Mouse (Mus musculus) MEL (cell line): Measurements from ENCODE around the gene Brd7. TPM values are rescaled to one million over a fixed set of nuclear protein-coding genes. Genes with fewer than 3 reads are reported as not detected.

ENCODE experiments used
- DNase-seq: peaks from one replicate; pipeline ENCODE4 v3.0.0; 2011; ENCODE audit warnings: low read depth, low spot score
- H3K27ac ChIP-seq: 2 replicates; pipeline ENCODE4 v1.5.1; 2012; ENCODE audit warnings: low read depth, mild to moderate bottlenecking, control low read depth, low read length, moderate library complexity; ENCODE audit not compliant: control insufficient read depth
- H3K27me3 ChIP-seq, 2 experiments: fragments of 150-350 bp in 1 of 2; sonication (generic) in 1 of 2; 2 replicates each; pipeline ENCODE4 v1.6.1; 2012; ENCODE audit warnings: low read length in 2 of 2, mild to moderate bottlenecking in 2 of 2, improper control_type of control experiment in 1 of 2, moderate library complexity in 1 of 2; ENCODE audit not compliant: insufficient read depth in 2 of 2, control insufficient read depth in 1 of 2
- H3K36me3 ChIP-seq, 2 experiments: 2 replicates each; pipeline ENCODE4 v1.6.1; 2012 to 2014; ENCODE audit warnings: low read length in 2 of 2, improper control_type of control experiment in 1 of 2, inconsistent platforms in 1 of 2, mild to moderate bottlenecking in 1 of 2; ENCODE audit not compliant: insufficient read depth in 2 of 2, control insufficient read depth in 1 of 2
- H3K4me1 ChIP-seq, 2 experiments: fragments of 150-350 bp in 1 of 2; sonication (generic) in 1 of 2; 2 replicates each; pipeline ENCODE4 v1.6.1; 2012; ENCODE audit warnings: low read length in 2 of 2, improper control_type of control experiment in 1 of 2, mild to moderate bottlenecking in 1 of 2; ENCODE audit not compliant: insufficient read depth in 2 of 2, control insufficient read depth in 1 of 2
- H3K4me3 ChIP-seq, 2 experiments: fragments of 150-350 bp in 1 of 2; sonication (generic) in 1 of 2; 2 replicates each; pipeline ENCODE4 v1.5.1; 2012; ENCODE audit warnings: low read depth in 2 of 2, low read length in 2 of 2, mild to moderate bottlenecking in 2 of 2, moderate library complexity in 2 of 2, control low read depth in 1 of 2, improper control_type of control experiment in 1 of 2; ENCODE audit not compliant: control insufficient read depth in 1 of 2, insufficient read depth in 1 of 2
- H3K79me2 ChIP-seq: 2 replicates; pipeline ENCODE4 v1.6.1; 2012; ENCODE audit warnings: mild to moderate bottlenecking, low read length, moderate library complexity; ENCODE audit not compliant: control insufficient read depth, poor library complexity, insufficient read depth
- H3K9ac ChIP-seq: 2 replicates; pipeline ENCODE4 v1.6.1; 2012; ENCODE audit warnings: low read depth, mild to moderate bottlenecking, control low read depth, low read length, moderate library complexity; ENCODE audit not compliant: control insufficient read depth, poor library complexity, severe bottlenecking
- H3K9me3 ChIP-seq: fragments of 150-350 bp; sonication (generic); replicated peaks from 2 replicates; pipeline ENCODE4 v1.6.1; 2012; ENCODE audit warnings: mild to moderate bottlenecking, low read length, improper control_type of control experiment, moderate library complexity; ENCODE audit not compliant: insufficient read depth
- BHLHE40 ChIP-seq: IDR thresholded peaks from 2 replicates; pipeline ENCODE4 v1.6.1; 2012; ENCODE audit warnings: low read depth, mild to moderate bottlenecking, inconsistent platforms, low read length, improper control_type of control experiment, borderline replicate concordance
- CHD1 ChIP-seq: IDR thresholded peaks from 2 replicates; pipeline ENCODE4 v1.6.1; 2012; ENCODE audit warnings: low read depth, mild to moderate bottlenecking, inconsistent platforms, low read length, improper control_type of control experiment
- CTCF ChIP-seq, 3 experiments: IDR thresholded peaks in 2 of 3; conservative IDR thresholded peaks in 1 of 3; 2 replicates each; pipeline ENCODE4 v1.5.1; 2011 to 2012; ENCODE audit warnings: low read length in 3 of 3, low read depth in 2 of 3, mild to moderate bottlenecking in 2 of 3, improper control_type of control experiment in 1 of 3, inconsistent platforms in 1 of 3, mixed read lengths in 1 of 3, moderate library complexity in 1 of 3; ENCODE audit not compliant: control insufficient read depth in 1 of 3, insufficient read depth in 1 of 3, poor library complexity in 1 of 3, severe bottlenecking in 1 of 3
- ELF1 ChIP-seq: IDR thresholded peaks from 2 replicates; pipeline ENCODE4 v1.6.1; 2014; ENCODE audit warnings: low read depth, mild to moderate bottlenecking, inconsistent platforms, low read length, improper control_type of control experiment, moderate library complexity
- EP300 ChIP-seq, 2 experiments: IDR thresholded peaks; 2 replicates each; pipeline ENCODE4 v1.6.1; 2011; ENCODE audit warnings: improper control_type of control experiment in 2 of 2, low read length in 2 of 2, low read depth in 1 of 2, mild to moderate bottlenecking in 1 of 2
- ETS1 ChIP-seq: IDR thresholded peaks from 2 replicates; pipeline ENCODE4 v1.6.1; 2012; ENCODE audit warnings: low read depth, mild to moderate bottlenecking, inconsistent platforms, low read length, improper control_type of control experiment, moderate library complexity
- GABPA ChIP-seq: IDR thresholded peaks from 2 replicates; pipeline ENCODE4 v1.6.1; 2012; ENCODE audit warnings: low read depth, mild to moderate bottlenecking, inconsistent platforms, low read length, improper control_type of control experiment, moderate library complexity
- GATA1 ChIP-seq: IDR thresholded peaks from 2 replicates; pipeline ENCODE4 v1.6.1; 2011; ENCODE audit warnings: low read depth, low read length, improper control_type of control experiment
- JUND ChIP-seq: IDR thresholded peaks from 2 replicates; pipeline ENCODE4 v1.6.1; 2011; ENCODE audit warnings: low read depth, mild to moderate bottlenecking, improper control_type of control experiment, low read length
- MAX ChIP-seq: IDR thresholded peaks from 2 replicates; pipeline ENCODE4 v1.6.1; 2011; ENCODE audit warnings: low read length, improper control_type of control experiment
- MAZ ChIP-seq: IDR thresholded peaks from 2 replicates; pipeline ENCODE4 v1.6.1; 2012; ENCODE audit warnings: low read depth, mild to moderate bottlenecking, inconsistent platforms, low read length, improper control_type of control experiment
- MYC ChIP-seq: IDR thresholded peaks from 2 replicates; pipeline ENCODE4 v1.6.1; 2011; ENCODE audit warnings: low read depth, mild to moderate bottlenecking, low read length, improper control_type of control experiment, moderate library complexity
- NELFE ChIP-seq: IDR thresholded peaks from 2 replicates; pipeline ENCODE4 v1.6.1; 2011; ENCODE audit warnings: low read depth, low read length, improper control_type of control experiment
- NRF1 ChIP-seq: IDR thresholded peaks from 2 replicates; pipeline ENCODE4 v1.6.1; 2014; ENCODE audit warnings: low read depth, mild to moderate bottlenecking, inconsistent platforms, low read length, improper control_type of control experiment, moderate library complexity; ENCODE audit not compliant: poor library complexity, insufficient read depth, severe bottlenecking
- POLR2AphosphoS2 ChIP-seq: IDR thresholded peaks from 2 replicates; pipeline ENCODE4 v1.6.1; 2011; ENCODE audit warnings: low read length, improper control_type of control experiment
- RAD21 ChIP-seq: IDR thresholded peaks from 2 replicates; pipeline ENCODE4 v1.6.1; 2011; ENCODE audit warnings: mild to moderate bottlenecking, low read depth, low read length, improper control_type of control experiment
- RCOR1 ChIP-seq: IDR thresholded peaks from 2 replicates; pipeline ENCODE4 v1.6.1; 2012; ENCODE audit warnings: low read depth, mild to moderate bottlenecking, inconsistent platforms, low read length, improper control_type of control experiment
- SMC3 ChIP-seq: IDR thresholded peaks from 2 replicates; pipeline ENCODE4 v1.6.1; 2011; ENCODE audit warnings: low read depth, low read length, improper control_type of control experiment
- TAL1 ChIP-seq: IDR thresholded peaks from 2 replicates; pipeline ENCODE4 v1.6.1; 2012; ENCODE audit warnings: mild to moderate bottlenecking, inconsistent platforms, low read length, moderate library complexity, mixed read lengths
- TBP ChIP-seq: IDR thresholded peaks from 2 replicates; pipeline ENCODE4 v1.8.0; 2011; ENCODE audit warnings: low read depth, low read length, improper control_type of control experiment
- TCF12 ChIP-seq: IDR thresholded peaks from 2 replicates; pipeline ENCODE4 v1.6.1; 2014; ENCODE audit warnings: low read depth, mild to moderate bottlenecking, inconsistent platforms, low read length, improper control_type of control experiment, moderate library complexity
- UBTF ChIP-seq: IDR thresholded peaks from 2 replicates; pipeline ENCODE4 v1.6.1; 2012; ENCODE audit warnings: low read depth, mild to moderate bottlenecking, inconsistent platforms, low read length, improper control_type of control experiment, moderate library complexity, borderline replicate concordance; ENCODE audit not compliant: insufficient read depth
- ZC3H11A ChIP-seq: IDR thresholded peaks from 2 replicates; pipeline ENCODE4 v1.6.1; 2012; ENCODE audit warnings: low read depth, mild to moderate bottlenecking, inconsistent platforms, low read length, improper control_type of control experiment
- ZKSCAN1 ChIP-seq: IDR thresholded peaks from 2 replicates; pipeline ENCODE4 v1.6.1; 2012; ENCODE audit warnings: low read depth, mild to moderate bottlenecking, inconsistent platforms, low read length, improper control_type of control experiment, moderate library complexity
- ZNF384 ChIP-seq: IDR thresholded peaks from 2 replicates; pipeline ENCODE4 v1.6.1; 2012; ENCODE audit warnings: low read depth, mild to moderate bottlenecking, inconsistent platforms, low read length, improper control_type of control experiment
- polyA plus RNA-seq, 2 experiments: library from polyadenylated mRNA; stranded (reverse) in 1 of 2; unstranded in 1 of 2; fragments of >175 nt in 1 of 2; fragments of >200 nt in 1 of 2; gene quantifications; 2 replicates each; pipeline versions ENCODE4 v1.2.1 to v1.2.4; 2012; ENCODE audit warnings: low replicate concordance in 2 of 2, low read depth in 1 of 2; ENCODE audit not compliant: insufficient read length in 2 of 2, insufficient read depth in 1 of 2, missing spikeins in 1 of 2
- total RNA-seq: library from RNA; depleted of rRNA; stranded (reverse); fragments of 300-350 nt; gene quantifications from 2 replicates; pipeline ENCODE4 v1.2.3, GENCODE M21; 2012

Brd7 gene
- total and polyA plus RNA-seq, 3 experiments: 40.0 to 192 (median 89.0) TPM

GRCm38 (mm10) chr8:88293590-88294356 lies 68.2 kb downstream of the Brd7 start (continued):
- TF ChIP-seq MYC (0 out of 2 replicates have a peak, but pooled peaks have one; percentile 25), ELF1 (peak; percentile 47), ETS1 (no peak), CHD1 (no peak), CTCF (IDR thresholded peaks at IDR 0.05 in 2 of 3, conservative IDR thresholded peaks at IDR 0.05 in 1 of 3; ENCODE audit: control insufficient read depth in 1 of 3, insufficient read depth in 1 of 3, low read depth in 2 of 3, low read length in 3 of 3, poor library complexity in 1 of 3, severe bottlenecking in 1 of 3) (no peak), BHLHE40 (no peak), RCOR1 (no peak), JUND (no peak), ZC3H11A (no peak), MAX (peak; percentile 80), RAD21 (no peak), SMC3 (no peak), POLR2AphosphoS2 (peak; percentile 51; the same call in 1 of the 2 replicates)

- Histone ChIP-seq H3K4me1 (peaks cover 16 to 56% of the 10 kb centered on the region in 2 experiments), H3K4me3 (no peak overlapping the region), H3K79me2 (peaks cover 68% of the 10 kb centered on the region), H3K9ac (peak overlapping the region; percentile 49; the same call in 1 of the 2 replicates), H3K27me3 (no peaks in the 10 kb centered on the region), H3K9me3 (no peaks in the 10 kb centered on the region), H3K27ac (peak overlapping the region; percentile 77), H3K36me3 (peaks cover 8 to 54% of the 10 kb centered on the region in 2 experiments)
- TF ChIP-seq TBP: no peak
- no peak for TF ChIP-seq ZNF384
- TF ChIP-seq UBTF: no peak
- TF ChIP-seq TAL1: no peak
- no peak for TF ChIP-seq MAZ
- no peak for TF ChIP-seq ZKSCAN1
- TF ChIP-seq ZC3H11A: no peak
- no peak for TF ChIP-seq BHLHE40
- no peak for TF ChIP-seq RCOR1
- no peak for TF ChIP-seq TCF12
- no peak for TF ChIP-seq NELFE
- TF ChIP-seq RAD21: no peak
- no peak for TF ChIP-seq GATA1
- TF ChIP-seq ETS1: no peak
- no peak for TF ChIP-seq SMC3
- no peak for TF ChIP-seq NRF1
- no peak for TF ChIP-seq GABPA
- TF ChIP-seq EP300 (IDR thresholded peaks at IDR 0.05; ENCODE audit: low read depth in 1 of 2, low read length in 2 of 2): no peak
- DNase-seq: no peak
Measured at GRCm38 (mm10) chr8:88292926-88293325, 69.1 kb downstream of the Brd7 start.
